Mouse (Mus musculus) heart, postnatal 4 days (tissue): ENCODE measurements around the gene Gm28269. TPM values are rescaled to one million over a fixed set of nuclear protein-coding genes. Genes with fewer than 3 reads are reported as not detected.

Experiments used
- DNase-seq: peaks from one replicate; pipeline ENCODE4 v3.0.0; 2021
- total RNA-seq, 2 experiments: library from RNA; stranded (reverse); gene quantifications; 2 replicates each; pipeline ENCODE4 v1.2.3; 2021

The Gm28269 gene
- total RNA-seq: not detected

GRCm38 (mm10) chrX:21744997-21745396, at the start of gene Gm28269:
TSS of gene Gm28269 (minus strand) at chrX:21745097.
- no peak for DNase-seq

DNA sequence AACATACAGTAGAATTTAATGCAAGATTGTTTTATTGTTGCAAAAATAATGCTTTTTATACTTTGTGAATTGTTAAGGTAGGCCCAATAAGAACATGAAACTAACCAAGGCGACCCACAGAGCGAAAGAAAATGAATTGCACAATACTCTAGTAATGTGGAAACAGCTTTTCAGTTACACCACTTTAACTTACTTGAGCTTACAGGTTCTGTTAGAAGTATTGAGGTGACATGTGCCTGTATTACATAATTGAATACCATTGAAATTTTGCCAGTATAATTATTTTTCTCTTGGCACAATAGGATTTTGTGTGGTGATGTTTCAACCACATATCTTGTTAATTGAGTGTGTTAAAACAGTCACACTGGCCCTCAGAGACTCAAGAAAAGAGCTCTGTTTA, 28.0 kb downstream of the Gm28269 start:
- no peak for DNase-seq

DNA sequence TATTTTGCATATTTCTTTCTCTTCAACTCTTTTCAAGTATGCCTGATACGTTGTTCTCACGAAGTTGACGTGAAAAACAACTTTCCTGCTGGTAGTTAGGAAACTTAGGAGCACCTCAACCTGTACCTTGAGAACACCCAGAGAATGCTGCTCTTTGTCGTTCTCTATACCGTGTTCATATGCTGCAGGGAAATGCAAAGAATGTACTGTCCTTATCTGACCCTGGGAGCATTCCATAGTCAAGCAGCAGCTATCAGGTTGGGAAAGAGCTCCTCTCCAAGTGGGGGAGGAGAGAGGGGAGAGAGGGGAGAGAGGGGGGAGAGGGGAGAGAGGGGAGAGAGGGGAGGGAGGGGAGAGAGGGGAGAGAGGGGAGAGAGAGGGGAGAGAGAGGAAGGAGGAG, 29.6 kb downstream of the Gm28269 start:
- no peak for DNase-seq

DNA sequence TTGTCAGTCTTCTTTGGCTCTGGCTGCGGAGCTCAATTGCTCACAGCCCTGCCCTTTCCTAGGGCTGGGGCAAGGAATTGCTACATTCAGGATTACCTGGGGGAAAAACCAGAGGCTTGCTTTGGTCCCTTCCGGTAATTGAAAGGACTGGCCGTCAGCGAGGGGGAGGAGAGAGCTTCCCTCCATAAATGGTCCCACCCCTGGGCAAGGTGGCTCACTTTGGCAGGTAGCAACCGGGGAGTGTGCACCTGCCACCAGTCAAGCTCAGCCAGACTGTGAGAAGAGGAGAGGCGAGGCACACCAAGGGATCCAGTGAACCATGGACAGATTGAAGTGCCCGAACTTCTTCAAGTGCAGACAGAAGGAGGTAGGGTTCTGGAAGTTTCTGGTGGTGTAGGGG, 30.1 kb downstream of the Gm28269 start, which contains the start of gene Slc6a14:
TSS of gene Slc6a14 (plus strand) at position 68 of the 400 bp plus-strand sequence.
- DNase-seq: no peak

DNA sequence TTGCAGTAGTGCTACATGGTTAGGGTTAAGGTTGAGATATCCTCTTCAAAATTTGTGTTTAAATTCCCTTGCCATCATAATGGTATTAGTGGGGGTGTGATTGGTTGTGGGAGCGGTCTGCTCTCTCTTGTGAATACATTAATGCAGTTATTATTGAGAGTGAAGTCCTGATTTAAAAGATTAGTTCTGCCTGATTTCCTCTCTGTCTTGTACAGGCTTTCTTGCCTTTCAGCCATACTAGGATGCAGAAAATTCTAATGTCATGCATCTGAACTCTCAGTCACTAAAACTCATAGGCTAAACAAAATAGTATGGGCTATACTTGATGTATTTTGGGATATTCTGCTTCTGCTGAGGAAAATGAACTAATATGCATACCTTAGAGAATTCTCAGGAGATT, 40.4 kb downstream of the Gm28269 start:
- DNase-seq: no peak

DNA sequence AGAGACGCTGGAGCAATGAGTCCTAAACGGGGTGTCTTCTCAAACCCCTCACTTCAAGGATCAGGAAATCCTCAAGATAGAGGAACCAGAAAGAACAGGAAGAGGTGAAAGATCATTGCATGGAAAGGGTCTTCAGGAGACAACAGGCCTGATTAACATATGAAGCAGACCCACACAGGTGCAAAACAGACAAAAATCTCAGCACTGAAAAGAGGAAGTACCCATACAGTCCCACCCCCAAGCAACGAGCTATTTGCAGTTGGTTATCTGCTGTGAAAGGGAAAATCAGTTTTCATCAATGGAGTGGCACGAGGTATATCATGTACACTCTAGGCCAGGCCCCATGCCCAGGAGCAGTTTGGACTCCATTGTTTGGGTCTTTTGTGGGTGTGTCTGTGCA, 43.3 kb downstream of the Gm28269 start:
- no peak for DNase-seq

- no peak for DNase-seq
Observed at GRCm38 (mm10) chrX:21695687-21696086, 49.2 kb downstream of the Gm28269 start.

GRCm38 (mm10) chrX:21695220-21695619, 49.7 kb downstream of the Gm28269 start:
- DNase-seq: no peak

Other genes starting within 250 kb of the Gm28269 start
- gene Slc6a14, start 30.2 kb downstream of the Gm28269 start, total RNA-seq: under 1 TPM; 0.14 to 0.23 TPM